Mouse (Mus musculus) kidney, postnatal 10 days (tissue): ENCODE measurements at regions not wholly inside any gene's neighbourhood (a gene's known extent, or its start where the extent isn't known, plus 50 kb on each side); places are given as distances from the start of the nearest gene placed in this dataset.

ENCODE experiments used
- DNase-seq: peaks from one replicate; pipeline ENCODE4 v3.0.0; 2021; ENCODE audit warnings: mixed read lengths

DNA sequence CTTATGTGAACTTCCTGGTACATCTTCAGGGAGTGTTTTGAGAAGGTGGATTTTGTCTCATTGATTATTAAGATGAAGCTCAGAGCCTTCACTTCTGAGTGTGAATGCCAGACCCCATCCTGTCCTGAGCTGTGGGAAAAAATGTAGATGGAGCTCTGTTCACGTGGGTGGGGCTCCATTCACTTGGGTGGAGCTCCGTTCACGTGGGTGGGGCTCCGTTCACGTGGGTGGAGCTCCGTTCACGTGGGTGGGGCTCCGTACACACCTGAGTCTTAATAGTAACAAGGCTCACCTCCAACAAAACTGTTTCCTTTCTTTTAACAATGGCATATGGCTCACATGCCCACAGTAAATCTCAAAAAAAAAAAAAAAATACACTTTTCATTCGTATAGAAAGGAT is 94.1 kb upstream of the Sox5 start:
- no peak for DNase-seq

DNA sequence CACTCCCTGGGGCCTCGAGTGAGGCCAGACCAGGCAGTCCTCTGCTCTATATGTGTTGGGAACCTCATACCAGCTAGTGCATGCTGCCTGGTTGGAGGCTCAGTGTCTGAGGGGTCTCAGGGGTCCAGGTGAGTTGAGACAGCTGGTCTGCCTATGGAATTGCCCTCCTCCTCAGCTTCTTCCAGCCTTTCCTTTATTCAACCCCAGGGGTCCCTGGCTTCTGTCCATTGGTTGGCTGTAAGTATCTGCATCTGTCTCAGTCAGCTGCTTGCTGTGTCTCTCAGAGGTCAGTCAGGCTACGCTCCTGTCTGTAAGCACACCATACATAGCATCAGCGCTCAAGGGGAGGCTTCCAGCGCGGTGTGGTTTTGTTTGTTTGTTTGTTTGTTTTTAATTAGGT is 92.5 kb upstream of the Sox5 start:
- no peak for DNase-seq

DNA sequence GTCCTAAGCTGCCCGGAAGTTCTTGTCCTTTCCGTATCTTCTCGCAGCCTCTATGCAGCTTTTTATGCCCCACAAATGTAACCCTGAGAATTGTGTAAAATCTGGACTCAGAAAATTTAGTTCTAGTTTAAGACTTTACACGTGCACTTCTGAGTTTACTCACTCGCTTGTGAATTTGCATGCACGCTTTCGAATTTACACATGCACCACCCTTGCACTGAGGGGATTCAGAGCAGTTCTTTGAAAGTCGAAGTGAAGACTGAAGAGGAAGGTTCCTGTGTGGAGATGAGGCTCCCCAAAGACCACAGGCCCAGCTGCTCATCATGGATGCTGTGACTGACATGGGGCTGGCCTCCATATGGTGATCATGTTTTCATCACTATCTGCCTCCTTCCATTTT is 89.2 kb upstream of the Sox5 start:
- DNase-seq = no peak

DNA sequence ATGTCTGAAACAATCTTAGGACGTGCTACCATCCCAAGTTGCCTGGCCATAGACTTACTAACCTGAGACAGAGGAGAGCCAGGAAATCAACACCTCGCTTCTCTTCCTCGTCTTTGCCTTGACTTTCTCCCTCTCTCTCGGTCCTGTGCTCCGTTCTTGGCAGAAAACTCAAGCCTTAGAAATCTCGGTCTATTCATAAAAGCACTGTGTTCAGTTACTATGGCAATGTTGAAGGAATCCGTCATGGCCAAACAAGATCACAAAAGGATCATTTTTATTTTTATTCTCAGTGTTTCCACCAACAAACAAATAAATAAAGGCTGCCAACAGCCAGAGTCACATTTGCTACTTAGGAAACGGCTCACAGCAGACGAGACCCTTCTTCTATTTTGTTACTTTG is 85.6 kb upstream of the Sox5 start:
- no peak for DNase-seq

DNA sequence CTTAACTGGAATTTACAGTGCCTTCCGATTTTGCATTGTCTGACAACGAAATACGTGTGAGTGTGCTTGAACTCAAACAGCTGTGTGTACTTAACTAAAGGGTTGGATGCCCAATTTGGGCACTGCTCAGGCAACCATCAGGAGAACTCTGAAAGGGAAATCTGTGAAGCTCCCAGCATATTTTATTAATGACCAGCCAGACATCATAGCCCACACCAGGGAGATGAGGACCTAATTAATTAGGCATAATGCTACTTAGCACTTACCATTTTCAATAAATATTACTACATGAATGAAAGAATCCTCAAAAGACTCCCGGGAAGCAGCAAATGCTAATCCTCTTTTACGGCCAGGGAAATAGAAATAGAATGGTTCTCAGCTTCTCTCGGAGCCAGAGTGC is 82.2 kb upstream of the Sox5 start:
- no peak for DNase-seq

DNA sequence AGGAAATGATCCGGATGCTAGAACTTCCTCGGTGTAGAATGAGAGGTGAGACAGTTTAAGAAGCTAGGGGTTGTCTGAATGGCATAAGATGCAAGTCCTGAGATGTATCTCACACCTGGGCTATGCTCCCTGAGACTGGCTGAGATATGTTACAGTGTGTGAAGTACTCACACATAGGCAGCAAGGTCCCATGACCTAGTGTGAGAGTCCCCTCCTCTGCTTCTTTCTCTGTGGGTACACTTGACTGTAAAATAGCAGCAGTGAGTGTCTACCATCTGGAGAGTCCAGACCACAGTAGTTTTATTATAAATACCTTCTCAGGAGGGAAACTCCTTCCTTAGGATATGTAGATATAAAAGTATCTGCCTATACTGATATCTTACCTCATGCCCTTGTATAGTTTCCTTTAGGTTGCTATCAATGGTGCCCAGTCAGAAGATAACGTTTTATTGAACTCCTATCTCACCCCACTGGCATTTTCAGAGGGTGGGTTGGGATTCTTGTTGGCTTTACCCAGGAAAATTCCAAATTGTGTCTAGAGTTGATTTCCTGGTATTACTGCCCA is 81.7 kb upstream of the Sox5 start:
- DNase-seq = no peak

DNA sequence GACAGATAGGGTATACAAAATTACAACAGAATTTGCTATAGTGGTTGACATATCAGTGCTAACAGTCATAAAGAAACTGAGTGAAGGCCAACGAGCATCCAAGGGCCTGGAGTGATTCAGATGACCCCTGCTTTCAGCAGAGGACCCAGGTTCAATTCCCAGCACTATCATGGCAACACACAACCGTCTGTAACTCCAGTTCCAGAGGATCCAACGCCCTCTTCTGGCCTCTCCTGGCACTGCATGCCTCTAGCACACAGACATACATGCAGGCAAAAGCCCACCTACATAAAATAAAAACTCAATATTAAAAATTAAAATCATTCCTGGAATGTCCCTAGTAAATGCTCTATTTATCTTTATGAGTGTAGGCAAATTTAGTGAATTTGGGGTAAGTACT is 59.7 kb upstream of the Sox5 start:
- no peak for DNase-seq

DNA sequence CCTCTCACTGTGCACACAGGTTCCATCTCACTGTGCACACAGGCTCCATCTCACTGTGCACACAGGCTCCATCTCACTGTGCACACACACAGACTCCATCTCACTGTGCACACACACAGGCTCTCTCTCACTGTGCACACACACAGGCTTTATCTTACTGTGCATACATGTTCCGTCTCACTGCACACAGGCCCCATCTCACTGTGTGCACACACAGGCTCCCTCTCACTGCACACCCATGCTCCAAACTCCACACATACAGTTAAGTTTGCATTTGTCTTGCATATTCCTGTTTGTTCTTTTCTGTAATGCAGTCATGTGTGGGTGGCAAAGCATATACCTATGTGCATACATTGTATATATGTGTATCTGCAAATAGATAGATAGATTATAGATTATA is 57.6 kb upstream of the Sox5 start:
- DNase-seq = no peak

DNA sequence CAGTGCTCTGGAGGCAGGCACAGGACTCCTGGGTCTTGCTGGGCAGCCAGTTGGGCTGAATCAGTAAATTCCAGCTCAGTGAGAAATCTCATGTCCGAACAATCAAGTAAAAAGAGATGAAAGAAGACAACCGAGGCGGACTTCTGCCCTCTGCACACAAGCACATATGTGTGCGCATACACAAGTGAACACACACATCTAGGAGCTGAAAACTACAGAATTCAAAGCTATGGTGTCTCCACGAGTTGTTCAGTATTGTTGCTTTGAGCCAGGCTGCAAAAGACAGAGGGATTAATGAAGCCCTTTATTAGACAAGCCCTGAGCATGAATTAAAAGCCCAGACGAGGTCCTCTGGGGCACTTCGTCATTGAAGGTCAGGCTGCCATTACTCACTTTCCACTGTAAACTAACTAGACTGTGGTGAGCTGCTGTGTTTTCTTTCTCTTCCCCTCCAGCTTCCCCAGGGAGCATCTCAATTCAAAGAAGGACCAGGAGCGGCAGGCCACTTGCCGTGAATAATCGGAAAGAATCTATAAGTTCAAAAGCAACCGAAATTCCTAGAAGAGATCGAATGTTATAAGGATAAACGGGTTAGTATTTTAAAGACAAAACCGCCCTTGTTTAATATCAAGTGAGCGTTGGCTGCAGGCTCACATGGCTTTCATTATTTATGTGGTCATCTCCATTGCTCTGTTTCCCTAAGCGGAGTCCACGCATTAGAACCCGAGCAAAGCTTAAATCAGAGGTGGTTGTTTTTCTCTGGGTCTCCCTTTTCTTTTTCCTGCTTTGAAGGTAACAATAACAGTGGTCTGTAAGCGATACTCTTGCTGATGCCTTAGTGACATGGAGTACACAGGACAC is 52.8 kb upstream of the Sox5 start:
- no peak for DNase-seq
